Mouse (Mus musculus) midbrain, embryonic 10.5 days (tissue): ENCODE measurements around the gene Tppp. TPM values are rescaled to one million over a fixed set of nuclear protein-coding genes. Genes with fewer than 3 reads are reported as not detected.
"Not testable (repeated sequence)": the region's sequence is repeated elsewhere in the genome, so short reads cannot be mapped to it uniquely, and the experiment has no call there.

Experiments used
- DNase-seq: peaks from one replicate; pipeline ENCODE4 v3.0.0-alpha.2; 2017; ENCODE audit warnings: low spot score
- H3K27ac ChIP-seq: fragments of 300-500 bp; sonication (generic); replicated peaks from 2 replicates; pipeline ENCODE4 v1.5.1; 2016; ENCODE audit warnings: mild to moderate bottlenecking
- H3K27me3 ChIP-seq: fragments of 300-500 bp; sonication (generic); 2 replicates; pipeline ENCODE4 v1.6.1; 2016; ENCODE audit warnings: low read depth, mild to moderate bottlenecking; ENCODE audit not compliant: poor library complexity, severe bottlenecking
- H3K36me3 ChIP-seq: fragments of 300-500 bp; sonication (generic); 2 replicates; pipeline ENCODE4 v1.6.1; 2016; ENCODE audit warnings: mild to moderate bottlenecking, moderate library complexity
- H3K4me1 ChIP-seq: fragments of 300-500 bp; sonication (generic); 2 replicates; pipeline ENCODE4 v1.6.1; 2016
- H3K4me3 ChIP-seq: fragments of 300-500 bp; sonication (generic); 2 replicates; pipeline ENCODE4 v1.5.1; 2016; ENCODE audit warnings: mild to moderate bottlenecking, moderate library complexity
- H3K9me3 ChIP-seq: fragments of 300-500 bp; sonication (generic); replicated peaks from 2 replicates; pipeline ENCODE4 v1.6.1; 2016; ENCODE audit warnings: mild to moderate bottlenecking
- WGBS: fragments of 180-500 bp; shearing (Covaris S2); methylation state at CpG from one replicate; pipeline ENCODE4 v1.1.7; 2016; 5-methylcytosine and 5-hydroxymethylcytosine counted together
- polyA plus RNA-seq: library from polyadenylated mRNA; unstranded; fragments of >200 nt; fragmentation: Nextera tagmentation; extraction: Ambion mirVana; gene quantifications from 2 replicates; pipeline ENCODE4 v1.2.1, GENCODE M21; 2016

Gene Tppp
- polyA plus RNA-seq, 1 experiment from 2014 or later: 1.00 TPM

DNA sequence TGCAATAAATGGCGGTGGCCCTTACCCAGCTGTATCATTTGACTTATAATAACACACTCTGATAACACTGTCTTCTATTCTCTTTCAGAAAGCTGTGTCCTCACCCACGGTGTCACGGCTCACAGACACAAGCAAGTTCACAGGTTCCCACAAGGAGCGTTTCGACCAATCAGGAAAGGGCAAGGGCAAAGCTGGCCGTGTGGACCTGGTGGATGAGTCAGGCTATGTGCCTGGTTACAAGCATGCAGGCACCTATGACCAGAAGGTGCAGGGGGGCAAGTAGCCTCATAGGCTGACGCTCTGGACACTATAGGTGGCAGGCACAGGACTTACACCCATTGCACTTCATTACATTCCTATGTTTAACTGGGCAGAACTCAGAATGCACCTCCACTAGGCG is 21.9 kb downstream of the Tppp start:
- H3K36me3 ChIP-seq: peaks cover 3% of the 10 kb centered on the region; the same call in 1 of the 2 replicates
- H3K4me1 ChIP-seq: no peaks in the 10 kb centered on the region
- H3K27ac ChIP-seq: no peak overlapping the region
- WGBS: 85% methylated on average over 8 of the region's 8 CpGs
- H3K9me3 ChIP-seq: no peaks in the 10 kb centered on the region
- H3K27me3 ChIP-seq: no peaks in the 10 kb centered on the region
- no peak for DNase-seq
- no peak overlapping the region for H3K4me3 ChIP-seq

- H3K27ac ChIP-seq: no peak overlapping the region
- H3K4me1 ChIP-seq: no peaks in the 10 kb centered on the region
- H3K27me3 ChIP-seq: no peaks in the 10 kb centered on the region
- H3K9me3 ChIP-seq: no peaks in the 10 kb centered on the region
- WGBS: 91% methylated on average over 2 of the region's 2 CpGs
- no peak overlapping the region for H3K4me3 ChIP-seq
- peaks cover 32% of the 10 kb centered on the region for H3K36me3 ChIP-seq
- DNase-seq: no peak
These were observed 25.5 kb downstream of the Tppp start for GRCm38 (mm10) chr13:74034756-74035155.

GRCm38 (mm10) chr13:74035776-74036175 is 26.6 kb downstream of the Tppp start:
- peaks cover 42% of the 10 kb centered on the region for H3K36me3 ChIP-seq
- WGBS: 93% methylated on average over 2 of the region's 2 CpGs
- DNase-seq: no peak
- no peak overlapping the region for H3K4me3 ChIP-seq
- H3K4me1 ChIP-seq: no peaks in the 10 kb centered on the region
- no peaks in the 10 kb centered on the region for H3K9me3 ChIP-seq
- no peak overlapping the region for H3K27ac ChIP-seq
- H3K27me3 ChIP-seq: no peaks in the 10 kb centered on the region

GRCm38 (mm10) chr13:74039926-74040325 is 30.7 kb downstream of the Tppp start:
- Histone ChIP-seq H3K36me3 (peaks cover 82% of the 10 kb centered on the region), H3K27me3 (no peaks in the 10 kb centered on the region), H3K4me1 (no peaks in the 10 kb centered on the region), H3K27ac (no peak overlapping the region), H3K4me3 (no peak overlapping the region), H3K9me3 (no peaks in the 10 kb centered on the region)
- 91% methylated on average over 3 of the region's 3 CpGs for WGBS
- DNase-seq: no peak

- H3K27me3 ChIP-seq: no peaks in the 10 kb centered on the region
- no peak overlapping the region for H3K4me3 ChIP-seq
- peaks cover 71% of the 10 kb centered on the region for H3K36me3 ChIP-seq
- DNase-seq: no peak
- no peaks in the 10 kb centered on the region for H3K9me3 ChIP-seq
- H3K27ac ChIP-seq: no peak overlapping the region
- H3K4me1 ChIP-seq: peaks cover 5% of the 10 kb centered on the region
- WGBS: 100% methylated on average over 1 of the region's 1 CpGs
These were observed 47.0 kb downstream of the Tppp start for GRCm38 (mm10) chr13:74056194-74056593.

- no peaks in the 10 kb centered on the region for H3K27me3 ChIP-seq
- peaks cover 52% of the 10 kb centered on the region for H3K36me3 ChIP-seq
- no peak overlapping the region for H3K4me3 ChIP-seq
- 94% methylated on average over 9 of the region's 9 CpGs for WGBS
- no peaks in the 10 kb centered on the region for H3K9me3 ChIP-seq
- H3K4me1 ChIP-seq: peaks cover 8% of the 10 kb centered on the region
- no peak for DNase-seq
- H3K27ac ChIP-seq: no peak overlapping the region
These were observed 48.9 kb downstream of the Tppp start for GRCm38 (mm10) chr13:74058081-74058480.

- H3K36me3 ChIP-seq: peaks cover 16% of the 10 kb centered on the region
- DNase-seq: peak; percentile 96
- no peaks in the 10 kb centered on the region for H3K9me3 ChIP-seq
- H3K4me3 ChIP-seq: peak within 1 kb of the TSS; percentile 75
- WGBS: 4% methylated on average over 48 of the region's 48 CpGs
- no peaks in the 10 kb centered on the region for H3K27me3 ChIP-seq
- H3K4me1 ChIP-seq: peaks cover 8% of the 10 kb centered on the region
- H3K27ac ChIP-seq: peak within 1 kb of the TSS; percentile 97
These were observed 52.6 kb downstream of the Tppp start, which contains the start of gene Cep72 for GRCm38 (mm10) chr13:74061613-74062377. Gene Cep72 (minus strand): TSS chr13:74062299.

DNA sequence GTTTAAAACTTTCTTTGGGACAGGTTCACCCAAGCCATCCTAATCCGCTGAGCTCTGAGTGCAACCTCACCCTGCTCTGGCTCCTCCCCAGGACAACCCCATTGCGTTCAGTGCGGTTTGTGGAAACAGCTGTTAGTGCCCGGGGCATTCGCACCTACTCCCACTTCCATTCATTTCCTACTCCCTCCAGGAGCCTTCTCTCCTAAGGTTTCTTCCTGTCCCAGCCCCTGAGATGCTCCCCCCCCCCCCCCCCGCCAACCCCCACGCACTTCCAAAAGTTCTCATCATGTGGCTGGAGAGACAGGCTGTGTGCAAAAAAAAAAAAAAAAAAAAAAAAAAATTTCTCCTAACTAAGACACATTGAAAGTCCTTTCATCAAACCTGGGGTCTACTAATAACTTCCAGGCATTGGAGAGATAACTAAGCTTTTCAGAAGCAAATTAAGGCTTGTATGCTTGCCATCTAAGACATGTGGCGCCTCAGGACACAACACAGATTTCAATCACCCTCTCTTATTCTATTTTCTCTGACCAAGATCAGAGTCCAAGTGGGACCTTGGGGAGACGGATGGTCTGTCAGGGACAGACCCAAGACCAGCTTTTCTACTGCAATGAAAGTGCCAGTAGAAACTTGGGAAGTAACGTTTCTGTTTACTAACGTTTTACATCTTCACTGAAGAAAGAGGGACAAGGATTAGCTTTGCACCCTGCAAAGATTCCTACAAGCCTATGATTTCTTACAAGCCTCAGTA is 53.3 kb downstream of the Tppp start:
- Histone ChIP-seq H3K4me3 (peak overlapping the region; percentile 75), H3K9me3 (no peaks in the 10 kb centered on the region), H3K4me1 (peaks cover 8% of the 10 kb centered on the region), H3K27ac (peak overlapping the region; percentile 97), H3K27me3 (no peaks in the 10 kb centered on the region), H3K36me3 (peaks cover 8% of the 10 kb centered on the region)
- no peak for DNase-seq
- WGBS: 30% methylated on average over 11 of the region's 11 CpGs

DNA sequence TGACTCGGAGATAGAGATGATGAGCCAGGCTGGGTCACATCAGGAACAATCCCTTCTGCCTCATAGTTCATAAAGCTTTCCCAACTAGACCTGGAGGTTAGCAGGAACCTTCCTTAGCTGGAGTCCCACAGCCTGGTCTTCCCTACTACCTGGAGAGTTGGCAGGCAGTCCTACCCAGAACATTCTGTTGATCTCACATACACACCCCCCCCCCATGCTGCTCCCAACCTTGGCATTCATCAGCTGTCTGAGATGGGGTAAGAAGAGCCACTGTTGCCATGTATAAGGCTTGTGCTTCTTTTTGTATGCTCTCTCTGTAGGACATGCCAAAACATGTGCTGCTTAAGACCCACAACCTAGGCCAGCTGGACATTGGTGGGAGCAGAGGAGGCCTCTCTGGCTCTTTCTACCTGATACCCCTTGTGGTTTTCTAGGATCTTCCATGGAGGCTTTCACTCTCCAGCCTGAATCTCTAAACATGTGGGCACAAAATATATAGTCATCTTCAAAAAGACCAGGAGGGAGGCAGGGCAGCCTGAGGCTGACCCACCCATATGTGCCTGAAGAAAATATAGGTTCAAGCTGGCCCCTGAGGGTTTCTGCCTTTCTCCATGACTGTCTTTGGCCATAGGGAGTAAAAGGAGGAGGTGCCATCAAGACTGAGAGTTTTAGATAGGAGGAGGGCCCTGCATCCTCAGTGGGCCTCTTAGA is 54.3 kb downstream of the Tppp start:
- no peak for DNase-seq
- Histone ChIP-seq H3K27me3 (no peaks in the 10 kb centered on the region), H3K4me3 (no peak overlapping the region), H3K4me1 (peaks cover 8% of the 10 kb centered on the region), H3K9me3 (no peaks in the 10 kb centered on the region), H3K36me3 (no peaks in the 10 kb centered on the region; the same call in 1 of the 2 replicates), H3K27ac (no peak overlapping the region)
- 87% methylated on average over 1 of the region's 1 CpGs for WGBS

DNA sequence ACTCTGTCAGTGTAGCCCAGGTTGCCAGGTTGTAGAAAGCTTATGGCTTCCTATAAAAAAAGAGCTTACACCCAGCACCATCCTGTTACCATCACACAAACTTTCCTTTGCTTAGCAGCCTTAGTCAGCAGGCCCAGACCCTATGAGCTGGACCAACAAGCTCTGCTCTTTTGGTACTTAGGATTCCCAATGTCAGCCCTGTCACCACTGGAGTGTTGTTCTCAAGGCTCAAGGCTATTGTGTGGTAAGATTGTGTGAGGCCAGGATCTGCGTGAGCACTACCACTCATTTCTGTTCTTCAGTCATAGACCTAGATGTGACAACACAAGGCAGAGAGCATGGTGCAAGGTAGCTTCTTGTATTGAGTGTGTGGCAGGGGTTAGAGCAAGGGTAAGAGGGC is 57.4 kb downstream of the Tppp start:
- 78% methylated on average over 1 of the region's 1 CpGs for whole genome bisulfite sequencing
- Histone ChIP-seq H3K27ac (no peak overlapping the region), H3K4me1 (no peaks in the 10 kb centered on the region), H3K27me3 (no peaks in the 10 kb centered on the region), H3K9me3 (no peaks in the 10 kb centered on the region), H3K36me3 (no peaks in the 10 kb centered on the region), H3K4me3 (no peak overlapping the region)
- no peak for DNase-seq

DNA sequence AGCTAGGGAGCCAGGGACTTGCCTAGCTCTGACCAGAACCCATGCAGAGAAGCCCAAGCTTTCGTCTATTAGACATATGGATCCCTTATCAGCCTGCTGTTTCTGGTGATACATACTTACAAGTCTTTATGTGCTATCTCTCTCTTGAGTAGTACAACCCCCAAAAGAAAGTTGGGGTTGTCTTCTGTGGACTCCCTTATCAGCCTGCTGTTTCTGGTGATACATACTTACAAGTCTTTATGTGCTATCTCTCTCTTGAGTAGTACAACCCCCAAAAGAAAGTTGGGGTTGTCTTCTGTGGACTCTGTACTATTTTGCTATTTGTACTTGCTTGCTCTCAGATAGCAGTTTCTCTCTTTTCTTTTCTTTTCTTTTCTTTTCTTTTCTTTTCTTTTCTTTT is 62.0 kb downstream of the Tppp start:
- DNase-seq, H3K27ac ChIP-seq, H3K36me3 ChIP-seq, H3K9me3 ChIP-seq, H3K4me1 ChIP-seq, H3K4me3 ChIP-seq, H3K27me3 ChIP-seq: not testable (repeated sequence)
- 87% methylated on average over 1 of the region's 1 CpGs for WGBS

DNA sequence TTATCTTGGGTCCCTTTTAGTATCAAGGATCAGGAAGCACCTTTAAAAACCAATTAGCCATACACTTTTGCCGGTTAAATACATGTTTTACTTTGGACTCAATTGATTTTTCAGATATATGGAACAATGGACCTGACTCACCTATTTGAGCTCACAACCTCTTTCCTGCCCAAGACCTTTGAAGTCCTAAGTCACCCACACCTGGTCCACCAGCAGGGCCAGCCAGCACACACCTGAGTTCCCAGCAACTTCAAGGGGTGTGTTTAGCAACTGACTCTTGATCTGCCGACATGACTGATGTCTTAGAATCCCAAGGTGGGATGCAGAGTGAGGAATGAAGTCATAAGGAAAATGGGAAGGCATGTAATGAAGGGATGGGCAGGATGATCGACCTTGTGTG is 62.5 kb downstream of the Tppp start:
- no peaks in the 10 kb centered on the region for H3K27me3 ChIP-seq
- no peak overlapping the region for H3K4me3 ChIP-seq
- WGBS: 76% methylated on average over 3 of the region's 3 CpGs
- H3K9me3 ChIP-seq: no peaks in the 10 kb centered on the region
- no peaks in the 10 kb centered on the region for H3K4me1 ChIP-seq
- no peak for DNase-seq
- no peaks in the 10 kb centered on the region for H3K36me3 ChIP-seq
- H3K27ac ChIP-seq: no peak overlapping the region

DNA sequence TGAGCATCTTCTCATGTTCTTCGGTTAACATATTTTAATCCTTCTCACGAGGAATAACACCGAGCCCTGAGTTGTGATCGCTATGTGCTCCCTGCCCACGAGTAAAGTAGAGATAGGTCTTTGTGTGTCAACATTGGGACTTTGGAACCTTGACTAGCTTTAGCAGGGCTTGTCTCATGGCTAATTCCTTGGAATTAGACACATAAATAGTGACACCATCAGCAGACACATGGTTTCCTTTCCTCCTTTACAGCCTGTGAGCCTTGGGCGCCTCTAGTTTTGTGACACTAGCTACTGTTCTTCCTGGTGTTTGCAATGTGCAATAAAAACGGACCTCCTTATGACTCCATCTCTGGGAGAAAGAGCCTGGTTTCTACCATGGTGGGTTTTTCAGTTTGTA is 64.2 kb downstream of the Tppp start:
- Histone ChIP-seq H3K4me1 (no peaks in the 10 kb centered on the region), H3K27me3 (no peaks in the 10 kb centered on the region), H3K4me3 (no peak overlapping the region), H3K9me3 (no peaks in the 10 kb centered on the region), H3K27ac (no peak overlapping the region), H3K36me3 (no peaks in the 10 kb centered on the region)
- DNase-seq: no peak
- 89% methylated on average over 7 of the region's 7 CpGs for WGBS
